Mouse (Mus musculus) embryonic fibroblast, embryonic 13.5 days (primary cell): ENCODE data around the gene Spsb4. TPM values are rescaled to one million over a fixed set of nuclear protein-coding genes. Genes with fewer than 3 reads are reported as not detected.

Experiments
- H3K27ac ChIP-seq: 2 replicates; pipeline ENCODE4 v1.5.1; 2012; ENCODE audit warnings: low read length, control low read depth, inconsistent platforms; ENCODE audit not compliant: insufficient read depth
- H3K4me1 ChIP-seq: 2 replicates; pipeline ENCODE4 v1.6.1; 2011; ENCODE audit warnings: low read length; ENCODE audit not compliant: control insufficient read depth, insufficient read depth
- H3K4me3 ChIP-seq: 2 replicates; pipeline ENCODE4 v1.5.1; 2011; ENCODE audit warnings: mild to moderate bottlenecking, control low read depth, low read length; ENCODE audit not compliant: insufficient read depth
- CTCF ChIP-seq: IDR thresholded peaks from 2 replicates; pipeline ENCODE4 v1.5.1; 2011; ENCODE audit warnings: mild to moderate bottlenecking, control low read depth, low read length, moderate library complexity, borderline replicate concordance; ENCODE audit not compliant: insufficient read depth
- POLR2A ChIP-seq: IDR thresholded peaks from 2 replicates; pipeline ENCODE4 v1.6.1; 2011; ENCODE audit warnings: low read depth, mild to moderate bottlenecking, control low read depth, low read length, moderate library complexity
- polyA plus RNA-seq: library from polyadenylated mRNA; stranded (reverse); fragments of >200 nt; gene quantifications from 2 replicates; pipeline ENCODE4 v1.2.4, GENCODE M21; 2011; ENCODE audit warnings: low read depth; ENCODE audit not compliant: missing spikeins, insufficient read length

The Spsb4 gene
- polyA plus RNA-seq, 1 experiment: 1.8 TPM

- H3K4me1 ChIP-seq: no peaks in the 10 kb centered on the region; the same call in 1 of the 2 replicates
- no peak overlapping the region for H3K4me3 ChIP-seq
- H3K27ac ChIP-seq: no peak overlapping the region
- TF ChIP-seq CTCF (no peak), POLR2A (no peak)
Observed at GRCm38 (mm10) chr9:96957298-96957865, 61.3 kb downstream of the Spsb4 start.

- Histone ChIP-seq H3K4me3 (no peak overlapping the region), H3K4me1 (no peaks in the 10 kb centered on the region; the same call in 1 of the 2 replicates), H3K27ac (no peak overlapping the region)
- TF ChIP-seq CTCF (no peak), POLR2A (no peak)
Observed at GRCm38 (mm10) chr9:96956646-96957297, 61.9 kb downstream of the Spsb4 start.

GRCm38 (mm10) chr9:96954063-96954809 lies 64.4 kb downstream of the Spsb4 start:
- Histone ChIP-seq H3K4me1 (no peaks in the 10 kb centered on the region; the same call in 1 of the 2 replicates), H3K27ac (no peak overlapping the region), H3K4me3 (no peak overlapping the region)
- TF ChIP-seq CTCF: no peak
- no peak for TF ChIP-seq POLR2A

DNA sequence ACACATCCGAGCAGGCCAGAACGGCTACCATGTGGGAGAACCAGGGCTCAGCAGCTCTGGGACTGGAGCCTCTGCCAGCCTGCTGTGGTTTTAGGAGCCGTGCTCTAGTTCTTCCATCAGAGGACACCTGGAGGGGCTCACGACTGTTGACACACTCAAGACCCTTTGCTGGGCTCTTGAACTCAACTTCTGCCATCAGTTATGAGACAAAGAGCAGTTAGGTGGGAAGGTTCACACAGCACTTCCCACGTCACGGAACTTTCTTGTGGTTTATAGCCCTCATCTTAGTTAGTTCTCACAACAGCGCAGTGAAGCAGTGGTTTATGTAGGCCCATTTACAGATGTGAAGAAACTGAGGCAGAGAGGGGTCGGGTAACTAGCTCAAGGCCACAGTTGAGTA lies 65.2 kb downstream of the Spsb4 start:
- TF ChIP-seq POLR2A (no peak), CTCF (no peak)
- Histone ChIP-seq H3K4me3 (no peak overlapping the region), H3K4me1 (no peaks in the 10 kb centered on the region; the same call in 1 of the 2 replicates), H3K27ac (no peak overlapping the region)

DNA sequence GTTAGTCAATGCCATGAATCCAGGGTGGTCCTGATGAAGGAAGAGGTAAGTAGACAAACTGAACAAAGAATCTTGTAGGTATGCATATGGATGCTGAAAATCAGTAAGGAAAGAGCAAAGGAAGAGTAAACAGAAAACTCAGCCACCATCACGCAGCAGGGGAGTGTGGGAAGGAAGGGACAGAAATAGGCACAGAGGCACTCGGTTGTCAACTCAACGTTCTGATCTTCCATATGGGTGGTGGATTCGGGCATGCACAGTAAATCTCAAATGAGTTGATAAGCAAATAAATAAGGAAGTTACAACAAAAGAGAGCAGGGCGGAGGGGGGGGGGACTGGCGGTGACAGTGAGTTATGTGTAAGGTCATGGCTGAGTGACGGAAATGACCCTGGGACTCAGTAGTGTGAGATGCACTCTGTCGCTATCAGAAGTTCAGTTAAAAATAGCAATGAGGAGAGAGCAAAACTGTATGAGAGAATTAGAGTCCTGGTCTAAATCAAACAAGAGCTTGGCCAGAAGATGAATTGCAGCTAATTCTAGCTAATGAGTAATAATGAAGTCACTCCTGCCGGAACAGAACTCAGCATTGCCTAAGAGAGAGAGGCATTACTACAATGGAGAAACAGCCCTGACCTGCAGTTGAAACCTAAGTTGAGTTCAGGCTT lies 66.2 kb downstream of the Spsb4 start:
- no peak for TF ChIP-seq CTCF
- no peak for TF ChIP-seq POLR2A
- no peaks in the 10 kb centered on the region; the same call in 1 of the 2 replicates for H3K4me1 ChIP-seq
- H3K4me3 ChIP-seq: no peak overlapping the region
- no peak overlapping the region; the same call in 1 of the 2 replicates for H3K27ac ChIP-seq

GRCm38 (mm10) chr9:96949551-96949950 lies 69.1 kb downstream of the Spsb4 start:
- Histone ChIP-seq H3K27ac (no peak overlapping the region), H3K4me3 (no peak overlapping the region), H3K4me1 (no peaks in the 10 kb centered on the region; the same call in 1 of the 2 replicates)
- TF ChIP-seq POLR2A: no peak
- TF ChIP-seq CTCF: no peak

DNA sequence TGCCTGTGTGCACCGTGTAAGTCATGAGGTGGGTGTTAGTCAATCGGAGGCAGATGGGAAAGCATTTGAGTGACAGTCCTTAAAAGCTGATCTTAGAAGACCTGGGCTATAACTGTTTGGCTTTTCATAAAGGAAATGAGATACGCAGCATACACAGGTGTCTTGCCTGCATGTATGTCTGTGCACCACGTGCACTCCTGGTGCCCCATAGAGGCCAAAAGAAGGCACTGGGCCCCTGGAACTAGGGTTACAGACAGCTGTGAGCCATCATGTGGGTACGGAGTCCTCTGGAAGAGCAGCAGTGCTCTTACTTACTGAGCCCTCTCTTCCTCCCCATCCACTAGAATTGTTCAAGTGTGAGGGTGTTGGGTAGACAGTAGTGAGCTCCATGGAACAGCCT lies 70.1 kb downstream of the Spsb4 start:
- H3K4me1 ChIP-seq: no peaks in the 10 kb centered on the region; the same call in 1 of the 2 replicates
- H3K27ac ChIP-seq: no peak overlapping the region
- TF ChIP-seq POLR2A (no peak), CTCF (no peak)
- no peak overlapping the region for H3K4me3 ChIP-seq

GRCm38 (mm10) chr9:96947171-96947570 lies 71.5 kb downstream of the Spsb4 start:
- Histone ChIP-seq H3K4me3 (no peak overlapping the region), H3K27ac (no peak overlapping the region), H3K4me1 (no peaks in the 10 kb centered on the region)
- TF ChIP-seq CTCF (no peak), POLR2A (no peak)

GRCm38 (mm10) chr9:96944517-96944916 lies 74.1 kb downstream of the Spsb4 start:
- Histone ChIP-seq H3K4me3 (no peak overlapping the region), H3K27ac (no peak overlapping the region), H3K4me1 (no peaks in the 10 kb centered on the region)
- TF ChIP-seq CTCF (no peak), POLR2A (no peak)
